Mouse (Mus musculus) B cell, adult 2 months (primary cell): ENCODE measurements around the gene Cks1brt.
"Not testable (repeated sequence)": the region's sequence is repeated elsewhere in the genome, so short reads cannot be mapped to it uniquely, and the experiment has no call there.

ENCODE experiments used
- DNase-seq, 2 experiments: peaks; one replicate each; pipeline ENCODE4 v3.0.0; 2022

Cks1brt gene

DNA sequence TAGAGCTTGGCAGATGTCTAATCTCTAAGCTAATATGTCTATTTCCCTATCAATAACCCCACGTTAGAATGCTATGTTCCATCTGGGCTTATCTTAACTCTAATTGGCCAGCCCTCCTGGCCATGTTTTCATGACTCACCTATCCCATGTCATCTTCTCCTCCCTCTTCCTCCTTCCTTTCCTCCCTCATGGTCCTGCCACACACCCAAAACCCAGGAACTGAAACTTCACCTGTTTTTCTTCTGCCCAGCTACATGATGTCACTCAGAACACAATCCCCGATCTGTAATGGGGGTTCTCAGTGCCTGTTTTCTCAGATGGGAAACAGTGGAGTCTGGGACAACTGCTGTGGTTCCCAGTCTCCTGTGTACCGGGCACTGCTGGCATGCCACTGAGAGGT lies at the start of gene Cks1brt:
Cks1brt (plus strand) TSS at position 301 of the 400 bp plus-strand sequence.
- DNase-seq: no peak

DNA sequence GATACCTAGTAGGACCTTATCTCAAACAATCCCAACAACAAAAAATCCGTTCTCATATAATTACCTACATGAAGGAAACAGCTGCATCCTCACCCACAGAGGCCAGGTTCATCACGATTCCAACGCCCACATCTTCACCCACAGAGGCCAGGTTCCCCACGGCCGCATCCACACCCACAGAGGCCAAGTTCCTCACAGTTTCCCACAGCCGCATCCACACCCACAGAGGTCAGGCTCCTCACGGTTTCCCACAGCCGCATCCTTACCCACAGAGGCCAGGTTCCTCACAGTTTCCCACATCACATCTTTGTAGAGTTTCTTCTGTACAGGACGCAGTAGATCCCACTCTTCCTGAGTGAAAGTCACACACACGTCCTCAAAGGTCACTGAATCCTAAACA lies 38.5 kb upstream of the Cks1brt start:
- DNase-seq: no peak

DNA sequence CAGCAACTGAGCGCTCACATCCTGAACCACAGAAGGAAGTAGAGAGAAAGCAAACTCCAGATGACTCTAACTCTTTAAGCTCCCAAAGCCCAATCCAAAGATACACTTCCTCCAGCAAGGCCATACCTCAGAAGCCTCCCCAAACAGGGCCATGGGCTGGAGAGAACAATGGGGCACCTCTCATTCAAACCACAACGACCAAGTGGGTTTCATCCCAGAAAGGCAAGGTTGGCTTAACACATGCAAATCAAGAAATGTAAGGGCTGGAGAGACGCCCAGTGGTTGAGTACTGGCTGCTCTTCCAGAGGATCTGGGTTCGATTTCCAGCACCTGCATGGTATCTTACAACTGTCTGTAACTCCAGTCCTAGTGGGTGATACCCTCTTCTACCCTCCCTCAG lies 36.2 kb upstream of the Cks1brt start:
- DNase-seq: no peak

DNA sequence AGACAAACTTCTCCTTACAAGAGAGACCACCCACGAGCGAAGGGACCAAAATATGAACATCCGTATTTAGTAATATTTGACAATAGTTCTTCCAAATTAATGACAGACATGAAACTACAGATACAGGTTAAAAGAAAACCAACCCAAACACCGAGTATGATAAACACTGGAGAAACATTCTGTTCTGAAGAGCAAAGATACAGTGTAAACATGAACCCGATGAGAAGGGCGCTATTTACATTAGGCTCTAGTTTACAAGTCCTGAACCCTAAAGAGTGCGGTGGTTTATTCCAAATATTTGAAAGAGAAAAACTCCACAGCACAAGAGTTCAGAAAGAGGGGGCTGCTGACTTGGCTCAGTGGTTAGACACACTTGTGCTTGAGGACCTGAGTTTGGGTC lies 34.7 kb upstream of the Cks1brt start:
- no peak for DNase-seq

DNA sequence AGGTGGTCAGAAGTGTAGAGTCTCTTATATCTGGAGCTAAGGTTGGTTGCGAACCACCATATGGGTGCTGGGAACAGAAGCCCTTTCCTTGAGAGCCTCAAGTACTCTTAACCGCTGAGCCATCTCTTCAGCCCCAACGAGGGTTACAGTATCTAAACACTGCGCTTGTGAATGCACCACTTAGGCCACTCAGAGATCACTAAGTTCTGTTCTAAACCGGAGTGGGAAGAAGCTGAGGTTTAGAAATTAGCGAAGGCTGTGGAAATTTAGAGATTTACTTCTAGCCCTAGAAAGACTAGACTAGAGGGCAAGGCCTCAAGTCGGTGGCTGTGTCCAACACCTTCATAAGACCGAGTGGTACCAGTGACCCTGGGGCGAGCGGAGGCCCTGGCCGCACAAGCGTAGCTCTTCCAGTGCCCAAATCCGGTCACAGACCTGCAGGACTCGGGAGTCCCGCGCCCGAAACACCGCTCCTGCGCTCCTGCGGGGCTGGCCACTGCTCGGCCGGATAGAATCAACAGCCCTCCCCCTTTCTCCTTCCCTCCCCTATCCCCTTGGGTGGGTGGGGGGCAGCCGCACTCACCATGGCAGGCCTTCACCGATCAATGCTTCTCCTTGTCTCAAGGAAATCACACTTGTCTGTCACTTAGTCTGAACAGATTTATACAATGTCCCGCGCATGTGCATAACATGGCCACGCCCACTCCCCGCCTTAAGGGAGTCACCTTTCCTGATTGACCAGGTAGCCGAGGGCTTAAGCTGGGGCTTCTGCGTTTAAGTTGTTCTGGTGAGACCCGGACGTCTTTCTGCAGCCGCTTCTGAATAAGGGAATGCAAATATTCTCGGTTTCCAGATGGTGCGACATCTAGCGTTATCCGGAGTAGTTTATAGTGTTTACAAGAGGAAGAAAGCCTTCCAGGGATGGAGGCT lies 32.4 kb upstream of the Cks1brt start:
- DNase-seq: peak; percentile 63 to 68

DNA sequence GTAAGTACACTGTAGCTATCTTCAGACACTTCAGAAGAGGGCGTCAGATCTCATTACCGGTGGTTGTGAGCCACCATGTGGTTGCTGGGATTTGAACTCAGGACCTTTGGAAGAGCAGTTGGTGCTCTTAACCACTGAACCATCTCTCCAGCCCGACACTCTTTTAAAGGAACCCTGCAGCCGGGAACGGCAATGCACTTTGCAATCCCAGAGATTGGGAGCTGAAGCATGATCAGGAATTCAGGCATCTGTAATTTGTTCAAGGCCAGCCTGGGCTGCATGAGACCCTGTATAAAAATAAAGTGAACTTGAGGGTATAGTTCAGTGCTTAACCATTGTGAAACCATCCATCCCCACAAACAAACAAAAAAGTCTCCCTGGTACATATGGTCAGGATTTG lies 31.5 kb upstream of the Cks1brt start:
- not testable (repeated sequence) for DNase-seq

DNA sequence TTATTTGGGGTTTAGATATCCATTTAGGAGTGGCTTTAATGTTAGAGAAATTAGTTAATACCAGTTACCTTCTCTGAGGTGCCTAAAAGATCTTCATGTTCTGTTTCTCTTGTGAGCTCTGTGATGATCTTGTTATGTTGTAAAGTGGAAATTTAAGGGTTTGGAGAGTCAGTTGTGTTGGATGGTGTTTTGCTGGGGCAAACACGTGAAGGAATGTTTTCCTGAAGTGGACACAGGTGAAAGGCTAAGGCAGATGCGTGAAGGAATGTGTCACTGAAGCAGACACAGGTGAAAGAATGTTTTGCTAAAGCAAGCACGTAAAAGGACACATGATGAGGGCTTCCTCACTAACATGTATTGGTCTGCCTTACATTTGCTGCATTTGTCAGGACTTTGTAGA lies 28.7 kb upstream of the Cks1brt start, which contains the start of gene Zfp791:
Zfp791 (minus strand) TSS at position 101 of the 400 bp plus-strand sequence.
- DNase-seq: no peak

DNA sequence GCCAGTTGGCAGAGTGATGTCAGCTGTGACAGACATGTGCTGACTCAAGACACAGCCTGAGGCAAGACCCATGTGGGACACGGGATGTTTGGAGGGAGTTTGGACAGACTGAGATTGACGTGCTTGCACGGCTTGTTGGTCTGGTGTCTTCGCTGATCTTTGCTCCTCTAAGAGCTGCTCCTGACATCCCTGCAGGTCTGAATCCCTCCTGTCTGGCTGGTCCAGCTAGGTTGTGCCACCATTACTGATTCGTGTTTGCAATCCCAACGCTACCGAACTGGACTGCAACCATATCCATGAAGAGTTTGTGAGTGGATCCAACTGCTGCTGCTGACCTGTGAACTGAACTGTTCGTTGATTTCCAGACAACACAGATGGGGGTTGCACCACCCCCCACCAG lies 28.0 kb upstream of the Cks1brt start:
- DNase-seq: no peak

DNA sequence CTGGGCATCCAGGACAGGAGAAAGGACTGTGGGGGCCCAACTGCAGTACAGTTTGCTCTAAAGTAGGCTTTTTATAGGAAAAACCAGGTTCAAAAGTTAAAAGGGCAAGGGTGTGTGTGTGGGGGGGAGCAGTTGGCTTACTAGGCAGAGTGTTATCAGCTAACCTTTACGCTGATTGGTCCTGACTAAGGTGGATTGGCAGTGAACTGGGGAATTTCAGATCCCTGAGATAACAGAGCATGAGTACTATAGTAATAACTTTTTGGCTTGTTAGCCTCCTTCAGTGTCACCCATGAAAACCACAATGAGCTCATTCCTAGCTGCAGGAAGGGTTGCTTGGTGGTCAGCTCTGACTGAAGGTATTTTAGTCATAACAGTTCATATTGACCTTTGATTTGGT lies 19.4 kb upstream of the Cks1brt start:
- DNase-seq: no peak

DNA sequence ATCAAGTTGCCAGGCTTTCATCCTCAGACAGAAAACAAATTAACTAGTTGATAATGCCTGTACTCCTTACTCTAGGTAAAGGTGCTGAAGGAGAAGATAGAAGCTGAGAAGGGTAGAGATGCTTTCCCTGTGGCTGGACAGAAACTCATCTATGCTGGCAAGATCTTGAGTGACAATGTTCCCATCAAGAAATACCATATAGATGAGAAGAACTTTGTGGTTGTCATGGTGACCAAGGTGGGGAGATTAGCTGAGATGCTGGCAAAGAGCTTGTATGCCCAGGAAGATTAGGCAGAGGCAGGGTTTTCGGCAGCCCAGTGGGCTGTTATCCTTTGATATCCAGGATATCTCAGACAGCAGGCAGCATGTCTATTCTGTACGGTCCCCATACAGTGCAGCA lies 16.0 kb upstream of the Cks1brt start:
- not testable (repeated sequence) for DNase-seq

DNA sequence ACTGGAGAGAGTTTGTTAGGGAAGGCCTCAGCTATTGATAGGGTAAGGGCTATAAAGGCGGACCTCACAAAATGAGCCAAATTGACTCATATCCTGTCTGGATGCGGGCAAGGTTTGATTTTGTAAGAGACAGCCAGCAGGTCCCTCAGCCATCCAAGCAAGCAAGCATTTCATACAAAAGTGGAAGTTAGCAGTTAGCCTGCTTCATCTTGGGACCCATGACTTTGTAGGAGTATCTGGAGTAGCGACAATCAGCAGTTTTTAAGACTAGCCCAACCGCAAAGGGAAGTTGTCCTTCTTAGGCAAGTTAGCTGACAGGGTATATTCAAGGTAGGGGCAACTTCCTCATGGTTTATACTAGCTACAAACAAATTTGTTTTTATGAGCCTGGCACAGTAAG lies 9.2 kb upstream of the Cks1brt start:
- no peak for DNase-seq

DNA sequence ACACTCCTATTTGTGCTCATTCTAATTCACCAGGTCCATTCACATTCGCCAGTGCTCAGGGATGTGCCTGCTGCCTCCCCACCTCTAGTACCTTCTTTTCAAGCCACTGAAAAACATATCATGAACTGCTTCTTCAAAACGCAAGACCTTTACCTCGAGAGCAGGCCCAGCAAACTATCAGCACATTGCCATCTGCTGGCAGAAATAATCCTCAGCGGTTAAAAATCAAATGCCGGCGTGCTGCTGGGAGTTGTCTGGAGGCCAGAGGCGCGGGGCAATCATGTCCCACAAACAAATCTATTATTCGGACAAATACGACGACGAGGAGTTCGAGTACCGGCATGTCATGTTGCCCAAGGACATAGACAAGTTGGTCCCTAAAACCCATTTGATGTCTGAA lies 19.6 kb downstream of the Cks1brt start:
- DNase-seq: peak; percentile 32 to 39

DNA sequence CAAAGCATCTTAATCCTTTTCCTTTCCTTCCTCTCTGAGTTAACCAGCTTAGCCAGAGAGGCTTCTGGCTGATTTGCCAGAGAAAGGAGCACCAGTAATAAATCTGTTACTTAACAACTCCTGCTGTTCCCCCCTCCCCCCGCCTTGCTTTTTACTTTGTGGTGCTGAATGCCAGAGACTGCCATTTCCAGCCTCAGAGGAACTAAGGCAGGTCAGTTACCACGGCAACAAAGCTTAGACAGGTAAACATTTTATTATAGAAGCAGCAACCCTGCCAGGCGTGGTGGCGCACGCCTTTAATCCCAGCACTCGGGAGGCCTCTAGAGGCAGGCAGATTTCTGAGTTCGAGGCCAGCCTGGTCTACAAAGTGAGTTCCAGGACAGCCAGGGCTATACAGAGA lies 24.2 kb downstream of the Cks1brt start:
- no peak for DNase-seq

DNA sequence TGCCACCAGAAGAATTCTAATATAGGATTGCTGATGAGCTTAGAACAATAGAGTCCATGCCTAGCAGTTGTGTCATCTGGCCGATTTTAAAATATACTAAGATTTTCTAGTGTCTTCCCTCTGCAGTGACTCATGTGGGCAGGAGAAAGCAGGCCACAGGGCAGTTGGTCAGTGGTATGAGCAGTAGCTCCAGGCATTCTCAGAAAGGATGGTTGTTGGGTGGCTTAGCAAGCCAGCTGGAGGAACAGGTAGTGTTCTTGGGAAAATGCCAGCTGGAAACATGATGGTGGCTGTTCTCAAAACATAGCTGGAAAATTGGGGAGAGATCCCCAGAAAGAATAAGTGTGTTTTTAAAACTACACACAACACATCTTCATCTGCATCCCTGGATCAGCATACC lies 40.6 kb downstream of the Cks1brt start:
- no peak for DNase-seq

DNA sequence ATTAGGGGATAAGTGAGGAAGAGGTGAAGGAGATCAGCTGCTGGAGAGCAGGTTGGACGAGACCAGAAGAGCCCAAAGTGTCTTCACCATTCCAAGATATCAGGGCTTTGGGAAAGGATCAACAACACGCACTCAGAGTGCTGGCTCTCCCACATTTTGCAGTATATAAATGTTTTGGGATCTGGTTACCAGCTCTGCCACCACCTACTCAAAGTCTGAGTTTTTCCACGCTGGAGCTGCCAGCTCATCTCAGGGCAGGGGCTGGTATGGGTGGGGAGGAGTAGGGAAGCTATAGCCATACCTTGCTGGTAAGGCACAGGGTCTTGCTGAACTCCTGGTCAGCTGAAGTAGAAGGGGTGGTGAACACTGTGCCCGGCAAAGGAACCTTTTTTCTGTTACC lies 68.5 kb downstream of the Cks1brt start:
- no peak for DNase-seq

DNA sequence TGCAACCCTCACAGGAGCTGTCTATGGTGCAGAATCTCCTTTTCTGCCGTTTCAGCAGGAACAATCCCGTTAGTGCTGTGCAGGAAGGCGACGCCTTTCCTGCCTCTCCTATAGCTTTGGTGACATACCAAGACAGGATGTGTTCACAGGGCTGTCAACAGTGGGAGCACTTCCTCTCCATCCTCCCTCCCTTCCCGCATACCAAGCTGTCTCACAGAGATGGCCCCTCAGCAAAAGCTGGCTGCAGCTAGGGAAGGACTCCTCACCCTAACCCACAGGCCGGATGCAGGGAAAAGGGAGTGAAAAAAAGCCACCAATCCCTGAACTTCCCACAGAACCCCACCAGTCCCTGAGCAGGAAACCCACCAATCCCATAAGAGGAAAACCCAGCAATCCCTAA lies 69.3 kb downstream of the Cks1brt start:
- DNase-seq: no peak
